Mouse (Mus musculus) cerebellum, postnatal 36 days (tissue): ENCODE measurements around the gene Ascc1.

Source experiments
- DNase-seq, 2 experiments: peaks; one replicate each; pipeline ENCODE4 v3.0.0; 2021 to 2022; ENCODE audit warnings: mixed read lengths in 2 of 2

Ascc1 gene

GRCm38 (mm10) chr10:60080982-60081825, 78.6 kb downstream of the Ascc1 start:
- peak; percentile 24 to 36 for DNase-seq

DNA sequence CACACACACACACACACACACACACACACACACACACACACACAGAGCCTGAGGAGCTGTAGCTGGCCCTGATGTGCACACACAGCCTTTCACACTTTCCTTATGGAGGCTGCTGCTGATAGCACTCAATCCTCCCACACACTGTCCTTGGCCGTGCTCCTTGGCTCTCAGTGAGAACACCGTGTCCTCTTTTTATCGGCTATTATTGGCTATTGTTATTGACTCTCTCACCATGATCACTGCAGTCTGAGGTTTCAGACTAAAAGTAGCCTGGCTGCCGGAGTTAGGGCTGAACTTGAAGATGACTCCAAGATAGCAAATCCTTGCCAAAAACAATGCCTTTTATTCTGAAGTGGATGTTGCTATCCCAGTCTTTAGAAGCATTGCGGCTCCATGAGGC, 79.3 kb downstream of the Ascc1 start:
- peak in 1 of 2 experiments; percentile 39 for DNase-seq

- peak; percentile 52 to 66 for DNase-seq
These were observed 81.5 kb downstream of the Ascc1 start for GRCm38 (mm10) chr10:60084065-60084464.

DNA sequence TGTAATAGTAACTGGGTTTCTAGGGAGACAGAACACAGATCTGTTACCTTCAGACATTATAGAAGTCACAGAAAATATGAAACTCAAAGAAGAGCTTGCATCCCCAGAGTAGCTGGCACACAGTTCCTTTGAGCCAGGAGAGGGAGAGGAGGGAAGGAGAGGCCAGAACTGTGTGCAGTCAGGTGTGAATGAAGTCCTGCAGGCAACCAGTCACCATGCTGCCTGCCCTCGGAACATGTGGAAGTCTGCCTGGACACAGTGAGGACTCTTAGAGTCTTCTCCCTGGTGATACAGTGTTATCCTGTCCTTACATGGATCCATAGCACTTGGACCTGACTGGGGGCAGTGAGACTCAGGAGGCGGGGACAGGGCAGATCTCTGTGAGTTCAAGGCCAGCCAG, 89.7 kb downstream of the Ascc1 start:
- DNase-seq: no peak

DNA sequence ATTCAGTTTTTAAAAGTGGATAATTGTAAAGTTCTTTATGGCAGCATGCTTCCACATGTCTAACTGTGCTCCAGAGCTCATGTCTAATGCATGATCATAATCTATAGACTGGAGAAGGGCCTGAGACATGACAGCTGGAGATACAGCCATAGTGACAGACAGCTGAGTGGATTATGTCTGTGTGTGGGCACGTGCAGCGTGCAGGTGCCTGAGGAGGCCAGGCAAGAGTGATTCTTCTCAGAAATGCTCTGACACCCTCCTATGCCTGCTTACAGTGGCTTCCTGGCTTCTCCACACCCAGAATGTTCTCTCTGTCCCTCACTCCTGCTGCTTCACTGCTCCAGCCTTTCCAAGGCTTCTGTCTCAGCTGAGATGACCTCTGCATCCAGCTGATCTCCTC, 91.1 kb downstream of the Ascc1 start:
- no peak for DNase-seq

DNA sequence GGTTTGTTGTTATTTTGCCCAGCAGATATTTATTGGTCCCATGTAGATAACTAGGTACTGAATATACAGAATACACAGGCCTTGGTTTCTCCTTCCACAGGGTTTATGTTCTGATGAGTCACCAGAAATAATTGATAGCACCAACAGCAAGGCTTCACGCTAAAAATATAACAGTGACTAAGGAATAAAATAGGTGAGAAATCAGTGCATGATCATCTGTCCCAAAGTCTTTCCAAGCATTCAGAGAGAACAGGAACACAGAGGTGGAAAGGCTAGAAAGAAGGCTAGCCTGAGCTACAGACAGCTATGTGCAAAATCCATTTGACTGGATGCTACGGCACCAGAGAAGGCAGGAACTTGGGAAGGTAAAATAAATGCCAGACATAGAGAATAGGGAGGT, 93.0 kb downstream of the Ascc1 start:
- DNase-seq: no peak

DNA sequence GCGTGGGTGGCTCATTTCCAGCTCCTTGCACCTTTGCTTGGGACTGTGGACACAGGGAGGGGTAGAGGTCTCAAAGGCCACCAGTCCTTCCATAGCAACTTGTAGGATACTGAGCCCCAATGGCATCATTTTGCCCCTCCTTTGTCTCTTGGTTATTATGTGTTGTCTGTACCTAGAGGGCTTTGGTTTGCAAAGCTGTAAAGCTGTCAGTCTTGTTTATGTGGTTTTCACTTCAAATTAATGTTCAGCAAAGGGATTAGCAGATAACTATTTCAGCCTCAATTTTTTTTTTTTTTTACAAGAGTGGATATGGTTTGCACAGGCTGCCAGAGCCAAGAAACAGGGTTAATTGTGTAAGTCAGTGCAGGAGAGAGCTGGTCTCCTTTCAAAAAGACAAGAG, 93.7 kb downstream of the Ascc1 start:
- no peak for DNase-seq

GRCm38 (mm10) chr10:60097146-60097545, 94.5 kb downstream of the Ascc1 start:
- no peak for DNase-seq

DNA sequence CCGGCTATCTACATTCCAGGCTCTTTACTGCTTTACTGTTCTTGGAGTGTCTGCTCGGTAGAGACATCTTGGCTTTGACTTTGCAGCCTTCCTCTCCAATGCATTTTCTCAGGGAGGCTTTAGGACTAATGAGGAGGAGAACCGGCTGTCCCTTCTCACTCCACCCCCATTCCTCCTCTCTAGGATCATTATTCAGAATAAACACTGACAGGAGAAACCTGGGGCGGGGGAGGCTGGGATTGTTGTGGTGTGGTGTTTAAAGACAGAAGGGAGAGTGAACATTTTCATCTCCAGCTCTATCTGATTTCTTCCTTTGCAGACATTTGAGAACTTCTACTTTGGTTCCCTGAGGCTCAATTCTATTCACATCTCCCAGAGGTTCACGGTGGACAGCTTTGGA, 95.2 kb downstream of the Ascc1 start:
- DNase-seq: no peak

DNA sequence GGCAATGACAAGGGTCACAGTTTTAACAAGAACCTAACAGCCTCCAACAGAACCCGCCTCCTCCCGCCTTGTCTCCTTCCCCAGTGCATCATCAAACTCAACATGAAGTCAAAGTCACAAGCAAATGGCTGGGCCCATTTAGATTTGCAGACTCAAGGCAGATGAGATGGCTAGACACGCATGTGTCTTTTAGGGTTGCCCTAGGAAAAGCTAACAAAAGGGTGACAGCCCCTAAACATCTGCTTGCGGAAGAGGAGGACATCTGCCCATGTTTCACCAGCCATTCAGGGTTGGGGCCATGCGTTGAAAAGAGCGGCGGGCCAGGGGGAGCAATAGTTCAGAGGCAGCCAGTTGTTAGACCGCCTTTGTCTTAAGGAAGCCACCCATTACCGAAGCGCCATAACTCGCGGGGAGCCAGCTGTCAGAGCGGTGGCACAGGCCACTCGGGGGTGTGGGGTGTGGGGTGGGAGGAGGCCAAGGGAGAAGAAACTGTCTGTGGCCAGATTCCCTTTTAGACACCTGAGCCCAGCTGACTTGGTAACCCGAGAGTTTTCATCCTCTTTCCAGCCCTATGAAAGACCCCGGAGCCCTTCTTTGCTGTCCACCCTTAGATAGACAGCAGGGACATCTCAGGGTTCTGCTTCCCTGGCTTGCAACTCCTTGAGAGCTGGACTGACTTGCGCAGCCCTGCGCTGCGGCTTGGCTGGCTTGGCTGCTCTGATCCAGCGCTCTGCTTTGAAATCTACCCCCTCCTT, 103.0 kb downstream of the Ascc1 start:
- DNase-seq: peak in 1 of 2 experiments; percentile 26

DNA sequence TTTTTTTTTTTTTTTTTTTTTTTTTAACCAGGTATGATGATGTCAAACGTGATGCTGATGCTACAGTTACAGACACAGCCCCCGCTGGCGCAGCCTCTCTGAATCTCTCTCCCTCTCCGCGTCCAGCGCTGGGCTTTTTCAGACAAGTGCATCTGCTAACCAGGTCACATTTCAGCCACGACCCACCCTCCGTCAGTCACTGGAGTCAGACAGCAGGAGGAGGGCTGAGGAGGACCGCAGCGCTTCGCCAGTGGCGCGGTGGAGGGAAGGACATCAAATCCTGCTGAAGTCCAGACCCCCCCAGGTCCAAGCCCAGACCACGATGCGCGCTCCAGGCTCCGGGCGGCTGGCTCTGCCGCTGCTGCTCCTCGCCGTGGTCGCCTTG, 103.5 kb downstream of the Ascc1 start, which contains the start of gene Spock2:
TSS of gene Spock2 (plus strand) at position 74 of the 385 bp plus-strand sequence.
- DNase-seq: peak; percentile 78

DNA sequence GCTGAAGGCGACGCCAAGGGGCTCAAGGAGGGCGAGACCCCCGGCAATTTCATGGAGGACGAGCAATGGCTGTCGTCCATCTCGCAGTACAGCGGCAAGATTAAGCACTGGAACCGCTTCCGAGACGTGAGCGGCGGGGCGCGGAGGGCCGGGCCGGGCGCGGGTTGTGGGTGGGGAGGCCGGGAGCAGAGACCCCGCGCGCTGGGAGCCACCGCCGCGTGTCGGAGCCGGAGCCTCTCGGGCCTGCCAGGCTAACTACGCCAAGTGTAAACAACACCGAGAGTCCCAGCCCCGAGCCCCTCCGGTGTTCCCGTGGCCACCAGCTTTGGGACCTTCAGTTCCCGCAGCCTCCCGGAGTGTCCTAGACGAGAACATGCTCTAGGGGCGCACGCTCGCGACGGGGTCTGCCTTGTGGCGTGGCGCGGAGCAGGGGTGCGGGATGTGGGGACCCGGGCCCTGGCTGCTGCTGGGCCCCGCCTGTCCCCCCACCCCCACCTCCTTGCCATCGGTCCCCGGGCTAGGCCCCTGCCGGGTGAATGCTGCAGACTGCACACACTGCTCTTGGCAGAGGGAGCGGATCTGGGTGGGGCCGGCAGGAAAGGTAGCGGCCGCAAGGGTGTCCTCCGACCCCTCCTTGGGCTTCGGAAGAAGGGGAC, 104.1 kb downstream of the Ascc1 start:
- peak; percentile 58 to 61 for DNase-seq

DNA sequence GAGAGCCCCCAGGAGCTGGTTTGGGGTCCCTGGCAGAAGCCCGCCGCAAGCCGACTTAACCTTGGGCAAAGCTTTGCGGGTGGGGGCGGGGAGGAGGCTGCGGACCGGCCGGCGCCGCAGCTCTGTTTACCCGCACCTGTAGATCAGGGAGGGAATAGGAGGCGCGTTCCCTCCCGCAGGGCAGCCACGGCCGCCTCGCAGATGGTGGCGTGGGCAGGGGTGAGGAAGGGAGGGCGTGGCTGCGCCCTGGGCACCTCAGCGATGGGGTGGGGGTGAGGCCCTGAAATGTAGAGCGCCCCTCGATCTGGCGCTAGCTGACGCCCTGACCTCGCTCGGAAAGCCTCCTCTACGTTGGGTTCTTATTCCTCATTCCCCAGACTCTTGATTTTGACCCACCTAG, 104.8 kb downstream of the Ascc1 start:
- peak; percentile 70 to 79 for DNase-seq

GRCm38 (mm10) chr10:60108321-60109111, 105.9 kb downstream of the Ascc1 start:
- peak; percentile 65 to 71 for DNase-seq

GRCm38 (mm10) chr10:60109336-60109735, 106.7 kb downstream of the Ascc1 start:
- peak; percentile 66 to 69 for DNase-seq

GRCm38 (mm10) chr10:60109989-60110388, 107.4 kb downstream of the Ascc1 start:
- DNase-seq: peak in 1 of 2 experiments; percentile 31

DNA sequence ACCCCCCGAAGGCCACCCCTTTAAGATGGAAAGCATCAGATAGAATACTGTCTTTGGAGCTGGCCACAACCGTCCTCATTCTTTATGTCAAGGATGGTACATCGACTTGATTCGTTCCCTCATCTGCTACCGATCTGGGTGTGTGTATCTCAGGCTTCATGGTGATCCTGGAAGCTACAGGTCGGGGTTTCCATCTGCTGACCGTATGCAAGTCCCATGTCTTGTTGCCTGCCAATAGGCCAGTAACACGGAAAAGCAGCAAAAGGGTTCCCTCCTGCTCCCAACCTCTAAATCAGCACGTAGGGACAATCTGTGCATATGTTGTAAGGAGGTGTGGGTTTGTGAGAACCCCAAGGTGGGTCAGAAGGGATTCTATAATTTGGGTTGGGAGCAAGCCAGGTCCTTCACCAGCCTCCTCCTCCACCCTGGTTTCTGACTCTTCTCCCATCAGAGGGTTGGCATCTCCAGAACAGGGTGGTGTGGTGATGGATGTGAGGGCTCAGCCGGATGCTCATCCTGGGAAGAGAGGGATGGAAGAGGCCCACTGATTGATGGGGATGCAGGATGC, 108.4 kb downstream of the Ascc1 start:
- DNase-seq: peak in 1 of 2 experiments; percentile 33

DNA sequence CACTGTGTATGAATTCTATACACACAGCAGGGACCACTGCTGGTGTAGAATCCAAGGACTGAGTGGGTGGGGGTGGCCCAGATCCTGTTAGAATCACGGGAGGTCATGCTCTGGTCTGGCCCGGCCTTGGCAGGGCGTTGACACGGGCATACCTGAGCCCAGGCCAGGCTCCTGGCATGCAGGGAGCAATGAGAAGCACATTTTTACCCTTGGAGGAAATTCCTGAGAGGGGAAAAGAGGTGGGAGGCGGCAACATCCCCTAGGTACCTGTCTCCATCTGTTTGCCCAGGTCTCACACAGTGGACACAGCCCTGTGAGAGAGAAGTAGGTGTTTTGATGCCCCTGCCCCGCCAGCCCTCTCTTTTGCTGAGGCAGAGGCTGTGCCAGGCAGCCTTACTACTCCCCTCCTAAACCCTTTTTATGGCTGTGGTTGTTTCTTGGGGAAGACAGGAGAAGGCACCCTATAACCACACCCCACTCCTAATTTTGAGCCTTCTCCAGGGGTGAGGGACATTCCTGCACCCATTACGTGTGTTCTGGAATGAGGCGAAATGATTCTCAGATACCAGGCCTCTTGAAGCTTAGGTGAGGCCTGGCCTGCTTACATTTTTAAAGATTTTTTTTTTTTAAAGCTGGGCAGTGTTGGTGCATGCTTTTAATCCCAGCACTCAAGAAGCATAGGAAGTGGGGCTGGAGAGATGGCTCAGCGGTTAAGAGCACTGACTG, 111.5 kb downstream of the Ascc1 start:
- DNase-seq: no peak

DNA sequence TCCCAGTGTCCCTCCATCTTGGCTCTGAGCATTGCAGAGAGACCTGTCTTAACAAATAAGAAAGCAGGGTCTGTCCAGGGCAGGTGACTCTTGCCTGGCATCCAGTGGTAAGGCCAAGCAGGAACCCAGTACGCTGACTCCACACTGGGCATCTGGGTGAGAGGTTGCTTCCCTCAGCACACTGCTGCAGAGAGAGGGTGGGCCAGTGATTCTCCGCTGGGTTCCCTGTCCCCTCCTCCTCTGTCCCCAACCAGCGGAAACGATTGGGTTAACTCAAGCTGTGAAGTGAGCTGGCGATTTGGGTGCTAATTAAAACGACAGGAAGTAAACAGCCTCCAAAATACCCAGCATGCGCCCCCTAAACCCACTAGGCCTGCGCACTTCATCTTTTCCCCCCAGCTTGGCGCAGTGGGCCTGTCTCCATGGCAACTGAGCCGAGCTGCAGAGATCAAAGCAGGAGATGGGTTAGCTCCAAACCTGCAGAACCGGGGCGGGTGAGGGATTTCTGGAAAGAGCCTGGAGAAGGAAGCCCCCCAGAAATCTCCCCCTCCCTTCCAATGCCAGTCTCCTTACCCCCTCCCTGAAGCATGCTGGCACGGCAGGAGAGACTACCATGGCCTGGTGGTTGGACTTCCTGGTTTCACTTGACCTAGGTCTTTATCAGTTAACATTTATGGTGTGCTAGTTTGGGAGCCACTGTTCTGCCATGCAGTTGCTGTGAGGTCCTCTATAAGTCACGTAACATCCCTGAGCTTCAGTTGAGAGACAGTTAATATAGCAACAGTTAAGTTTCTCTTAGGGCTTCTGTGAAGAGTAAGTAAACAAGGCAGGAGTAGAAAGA, 113.0 kb downstream of the Ascc1 start:
- peak in 1 of 2 experiments; percentile 52 for DNase-seq

- DNase-seq: no peak
These were observed 114.4 kb downstream of the Ascc1 start for GRCm38 (mm10) chr10:60116997-60117396.
